Mouse (Mus musculus): ENCODE measurements at regions not wholly inside any gene's neighbourhood (a gene's known extent, or its start where the extent isn't known, plus 50 kb on each side); places are given as distances from the start of the nearest gene placed in this dataset.

- Histone ChIP-seq H3K27ac (ENCODE audit: poor library complexity, severe bottlenecking) (no peak overlapping the region), H3K36me3 (no peaks in the 10 kb centered on the region), H3K27me3 (replicated peaks) (no peaks in the 10 kb centered on the region), H3K9ac (no peak overlapping the region), H3K4me1 (replicated peaks) (no peaks in the 10 kb centered on the region), H3K4me3 (no peak overlapping the region), H3K4me2 (no peak overlapping the region), H3K9me3 (replicated peaks) (no peaks in the 10 kb centered on the region)
- WGBS: 54% methylated on average over 3 of the region's 3 CpGs
- no peak for ATAC-seq (ENCODE audit: insufficient number of reproducible peaks, low FRiP score)
Measured at GRCm38 (mm10) chr8:89755951-89756350, 592.2 kb downstream of the Tox3 start.

GRCm38 (mm10) chr8:89751201-89751600 lies 596.9 kb downstream of the Tox3 start:
- no peak for ATAC-seq (ENCODE audit: insufficient number of reproducible peaks, low FRiP score)
- Histone ChIP-seq H3K4me1 (replicated peaks) (no peaks in the 10 kb centered on the region), H3K27me3 (replicated peaks) (no peaks in the 10 kb centered on the region), H3K27ac (ENCODE audit: poor library complexity, severe bottlenecking) (no peak overlapping the region), H3K4me2 (no peak overlapping the region), H3K9ac (no peak overlapping the region), H3K4me3 (no peak overlapping the region), H3K36me3 (no peaks in the 10 kb centered on the region), H3K9me3 (replicated peaks) (no peaks in the 10 kb centered on the region)
- 77% methylated on average over 3 of the region's 3 CpGs for WGBS

GRCm38 (mm10) chr8:89747726-89748125 lies 600.4 kb downstream of the Tox3 start:
- ATAC-seq (ENCODE audit: insufficient number of reproducible peaks, low FRiP score): no peak
- 62% methylated on average over 4 of the region's 4 CpGs for WGBS

GRCm38 (mm10) chr8:89744267-89745028 lies 603.7 kb downstream of the Tox3 start:
- H3K27me3 ChIP-seq (replicated peaks): no peaks in the 10 kb centered on the region
- no peaks in the 10 kb centered on the region for H3K36me3 ChIP-seq
- no peaks in the 10 kb centered on the region for H3K9me3 ChIP-seq (replicated peaks)
- no peak overlapping the region for H3K4me2 ChIP-seq
- no peak for ATAC-seq (ENCODE audit: insufficient number of reproducible peaks, low FRiP score)
- no peak overlapping the region for H3K4me3 ChIP-seq
- no peak overlapping the region for H3K9ac ChIP-seq
- no peak overlapping the region for H3K27ac ChIP-seq (ENCODE audit: poor library complexity, severe bottlenecking)
- no peaks in the 10 kb centered on the region for H3K4me1 ChIP-seq (replicated peaks)
- WGBS: 71% methylated on average over 11 of the region's 11 CpGs

More at GRCm38 (mm10) chr8:89747726-89748125, 600.4 kb downstream of the Tox3 start:
- Histone ChIP-seq H3K36me3 (no peaks in the 10 kb centered on the region), H3K4me1 (replicated peaks) (no peaks in the 10 kb centered on the region), H3K9me3 (replicated peaks) (no peaks in the 10 kb centered on the region), H3K4me3 (no peak overlapping the region), H3K4me2 (no peak overlapping the region), H3K27me3 (replicated peaks) (no peaks in the 10 kb centered on the region), H3K9ac (no peak overlapping the region), H3K27ac (ENCODE audit: poor library complexity, severe bottlenecking) (no peak overlapping the region)

GRCm38 (mm10) chr8:89738657-89739056 lies 609.5 kb downstream of the Tox3 start:
- Histone ChIP-seq H3K4me1 (replicated peaks) (no peaks in the 10 kb centered on the region), H3K27me3 (replicated peaks) (no peaks in the 10 kb centered on the region), H3K9ac (no peak overlapping the region), H3K27ac (ENCODE audit: poor library complexity, severe bottlenecking) (no peak overlapping the region), H3K36me3 (no peaks in the 10 kb centered on the region), H3K4me3 (no peak overlapping the region), H3K9me3 (replicated peaks) (no peaks in the 10 kb centered on the region), H3K4me2 (no peak overlapping the region)
- WGBS: 91% methylated on average over 3 of the region's 3 CpGs
- no peak for ATAC-seq (ENCODE audit: insufficient number of reproducible peaks, low FRiP score)

DNA sequence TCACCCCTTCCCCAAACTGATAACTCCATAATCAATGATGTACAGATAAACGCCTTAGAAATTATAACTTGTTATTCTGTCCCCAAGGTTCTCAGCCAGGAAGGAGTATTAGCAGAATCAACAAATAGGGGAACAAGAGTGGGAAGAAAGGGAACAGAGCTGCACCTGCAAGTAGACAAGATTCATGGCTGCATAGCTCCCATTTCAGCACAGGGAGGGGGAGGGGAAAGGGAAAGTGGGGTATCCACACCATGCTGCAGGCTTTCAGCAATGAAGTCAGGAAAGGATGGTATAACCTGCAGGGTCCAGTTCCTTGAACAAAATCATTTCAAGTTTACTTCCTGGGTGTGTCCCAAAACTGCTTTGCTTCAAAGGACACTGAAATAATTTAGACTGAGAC lies 610.5 kb downstream of the Tox3 start:
- Histone ChIP-seq H3K9ac (no peak overlapping the region), H3K9me3 (replicated peaks) (no peaks in the 10 kb centered on the region), H3K27me3 (replicated peaks) (no peaks in the 10 kb centered on the region), H3K4me2 (no peak overlapping the region), H3K4me1 (replicated peaks) (no peaks in the 10 kb centered on the region), H3K36me3 (no peaks in the 10 kb centered on the region), H3K27ac (ENCODE audit: poor library complexity, severe bottlenecking) (no peak overlapping the region), H3K4me3 (no peak overlapping the region)
- no peak for ATAC-seq (ENCODE audit: insufficient number of reproducible peaks, low FRiP score)
- WGBS: 76% methylated on average over 1 of the region's 1 CpGs

DNA sequence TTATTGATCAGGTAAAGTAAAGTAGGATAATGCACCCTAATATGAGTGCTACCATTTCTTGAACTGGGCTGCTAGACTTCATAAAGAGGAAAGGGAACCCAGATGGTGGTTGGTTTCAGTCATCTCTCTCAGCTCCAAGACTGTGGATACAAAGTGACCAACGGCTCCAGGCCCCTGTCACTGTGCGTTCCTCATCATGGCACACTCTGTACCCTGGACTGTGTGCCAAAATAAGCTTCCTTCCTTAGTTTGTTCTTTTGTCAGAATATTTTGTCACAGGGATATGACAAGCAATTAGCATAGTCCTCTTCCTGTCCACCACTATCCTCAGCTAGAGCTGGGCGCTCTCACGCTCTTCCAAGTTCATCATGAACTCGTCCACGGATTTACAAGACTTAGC lies 620.9 kb downstream of the Tox3 start:
- peaks cover 17% of the 10 kb centered on the region for H3K4me1 ChIP-seq (replicated peaks)
- H3K9me3 ChIP-seq (replicated peaks): no peaks in the 10 kb centered on the region
- no peak overlapping the region for H3K27ac ChIP-seq (ENCODE audit: poor library complexity, severe bottlenecking)
- no peaks in the 10 kb centered on the region for H3K36me3 ChIP-seq
- no peak overlapping the region for H3K4me2 ChIP-seq
- H3K27me3 ChIP-seq (replicated peaks): no peaks in the 10 kb centered on the region
- 86% methylated on average over 6 of the region's 6 CpGs for WGBS
- no peak overlapping the region for H3K4me3 ChIP-seq
- H3K9ac ChIP-seq: no peak overlapping the region
- ATAC-seq (ENCODE audit: insufficient number of reproducible peaks, low FRiP score): no peak

GRCm38 (mm10) chr8:89721684-89722305 lies 626.3 kb downstream of the Tox3 start:
- no peaks in the 10 kb centered on the region for H3K36me3 ChIP-seq
- no peak overlapping the region for H3K4me2 ChIP-seq
- no peak for ATAC-seq (ENCODE audit: insufficient number of reproducible peaks, low FRiP score)
- WGBS: 77% methylated on average over 5 of the region's 5 CpGs
- H3K27ac ChIP-seq (ENCODE audit: poor library complexity, severe bottlenecking): no peak overlapping the region
- H3K27me3 ChIP-seq (replicated peaks): no peaks in the 10 kb centered on the region
- H3K9me3 ChIP-seq (replicated peaks): no peaks in the 10 kb centered on the region
- H3K4me3 ChIP-seq: no peak overlapping the region
- peaks cover 14% of the 10 kb centered on the region for H3K4me1 ChIP-seq (replicated peaks)
- no peak overlapping the region for H3K9ac ChIP-seq

DNA sequence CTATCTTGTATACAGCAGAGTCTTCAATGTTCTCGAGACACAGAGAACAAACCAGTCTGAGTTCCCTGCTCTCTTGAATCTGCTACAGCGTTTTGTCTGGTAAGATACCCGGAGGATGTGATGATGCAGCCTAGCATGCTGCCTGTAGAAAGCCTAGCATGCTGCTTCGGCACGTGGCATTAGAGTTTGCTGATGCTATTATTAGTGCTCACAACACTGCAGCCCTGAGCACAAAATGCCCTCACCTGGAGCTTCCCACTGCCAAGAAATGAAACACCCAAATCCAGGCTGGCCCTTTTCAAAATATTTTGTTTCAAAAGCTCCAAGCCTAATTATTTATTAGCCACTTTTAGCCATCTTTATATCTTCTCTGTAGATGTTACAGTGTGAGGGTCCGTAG lies 634.3 kb downstream of the Tox3 start:
- no peaks in the 10 kb centered on the region for H3K36me3 ChIP-seq
- no peak overlapping the region for H3K4me3 ChIP-seq
- no peaks in the 10 kb centered on the region for H3K27me3 ChIP-seq (replicated peaks)
- no peak for ATAC-seq (ENCODE audit: insufficient number of reproducible peaks, low FRiP score)
- no peak overlapping the region for H3K4me2 ChIP-seq
- H3K9me3 ChIP-seq (replicated peaks): no peaks in the 10 kb centered on the region
- no peaks in the 10 kb centered on the region; the same call in 1 of the 2 replicates for H3K4me1 ChIP-seq (replicated peaks)
- 45% methylated on average over 6 of the region's 6 CpGs for WGBS
- no peak overlapping the region for H3K27ac ChIP-seq (ENCODE audit: poor library complexity, severe bottlenecking)
- H3K9ac ChIP-seq: no peak overlapping the region

- H3K4me2 ChIP-seq: no peak overlapping the region
- H3K27ac ChIP-seq (ENCODE audit: poor library complexity, severe bottlenecking): no peak overlapping the region
- H3K9ac ChIP-seq: no peak overlapping the region
- H3K36me3 ChIP-seq: no peaks in the 10 kb centered on the region
- no peaks in the 10 kb centered on the region for H3K9me3 ChIP-seq (replicated peaks)
- 0 out of 2 replicates have a peak, but pooled peaks cover 6% of the 10 kb centered on the region for H3K27me3 ChIP-seq (replicated peaks)
- no peaks in the 10 kb centered on the region for H3K4me1 ChIP-seq (replicated peaks)
- WGBS: 46% methylated on average over 5 of the region's 5 CpGs
- H3K4me3 ChIP-seq: no peak overlapping the region
- no peak for ATAC-seq (ENCODE audit: insufficient number of reproducible peaks, low FRiP score)
Measured at GRCm38 (mm10) chr8:89707341-89707928, 640.7 kb downstream of the Tox3 start.

GRCm38 (mm10) chr8:89685696-89686095 lies 641.7 kb upstream of the Sall1 start:
- WGBS: 77% methylated on average over 6 of the region's 6 CpGs
- H3K27ac ChIP-seq (ENCODE audit: poor library complexity, severe bottlenecking): no peak overlapping the region
- H3K4me2 ChIP-seq: no peak overlapping the region
- no peaks in the 10 kb centered on the region; the same call in 1 of the 2 replicates for H3K27me3 ChIP-seq (replicated peaks)
- no peaks in the 10 kb centered on the region for H3K36me3 ChIP-seq
- no peaks in the 10 kb centered on the region for H3K4me1 ChIP-seq (replicated peaks)
- no peak overlapping the region for H3K4me3 ChIP-seq
- ATAC-seq (ENCODE audit: insufficient number of reproducible peaks, low FRiP score): no peak
- no peaks in the 10 kb centered on the region for H3K9me3 ChIP-seq (replicated peaks)
- H3K9ac ChIP-seq: no peak overlapping the region
